Mouse (Mus musculus) mesoderm, embryonic 11.5 days (tissue): ENCODE measurements at regions not wholly inside any gene's neighbourhood (a gene's known extent, or its start where the extent isn't known, plus 50 kb on each side); places are given as distances from the start of the nearest gene placed in this dataset.

Source experiments
- DNase-seq: peaks from one replicate; pipeline ENCODE4 v3.0.0-alpha.2; 2012; ENCODE audit warnings: low read depth, low spot score

- DNase-seq: no peak
These were observed 309.6 kb upstream of the Isl1 start for GRCm38 (mm10) chr13:116619105-116619504.

- no peak for DNase-seq
These were observed 286.9 kb upstream of the Isl1 start for GRCm38 (mm10) chr13:116596346-116596745.

- DNase-seq: no peak
These were observed 286.0 kb upstream of the Isl1 start for GRCm38 (mm10) chr13:116595512-116595911.

- DNase-seq: no peak
These were observed 266.5 kb upstream of the Isl1 start for GRCm38 (mm10) chr13:116575958-116576335.

- DNase-seq: peak; percentile 68
These were observed 265.9 kb upstream of the Isl1 start for GRCm38 (mm10) chr13:116575274-116575957.

- peak; percentile 26 for DNase-seq
These were observed 245.6 kb upstream of the Isl1 start for GRCm38 (mm10) chr13:116555053-116555452.

- DNase-seq: no peak
These were observed 225.7 kb upstream of the Isl1 start for GRCm38 (mm10) chr13:116535211-116535610.

- DNase-seq: no peak
These were observed 223.7 kb upstream of the Isl1 start for GRCm38 (mm10) chr13:116533163-116533562.

GRCm38 (mm10) chr13:116528289-116528688, 218.8 kb upstream of the Isl1 start:
- no peak for DNase-seq

GRCm38 (mm10) chr13:116527037-116527436, 217.5 kb upstream of the Isl1 start:
- DNase-seq: no peak

- DNase-seq: no peak
These were observed 214.3 kb upstream of the Isl1 start for GRCm38 (mm10) chr13:116523713-116524303.

- DNase-seq: peak; percentile 48
These were observed 205.3 kb upstream of the Isl1 start for GRCm38 (mm10) chr13:116514640-116515311.

GRCm38 (mm10) chr13:116514256-116514639, 204.8 kb upstream of the Isl1 start:
- DNase-seq: no peak

GRCm38 (mm10) chr13:116512398-116512797, 202.9 kb upstream of the Isl1 start:
- DNase-seq: no peak

- no peak for DNase-seq
These were observed 198.8 kb upstream of the Isl1 start for GRCm38 (mm10) chr13:116508213-116508811.

GRCm38 (mm10) chr13:116497659-116498414, 188.3 kb upstream of the Isl1 start:
- peak; percentile 52 for DNase-seq

GRCm38 (mm10) chr13:116495641-116496040, 186.2 kb upstream of the Isl1 start:
- DNase-seq: peak; percentile 54

- peak; percentile 66 for DNase-seq
These were observed 179.9 kb upstream of the Isl1 start for GRCm38 (mm10) chr13:116489420-116489819.

- DNase-seq: no peak
These were observed 165.1 kb upstream of the Isl1 start for GRCm38 (mm10) chr13:116474611-116475010.

- no peak for DNase-seq
These were observed 152.3 kb upstream of the Isl1 start for GRCm38 (mm10) chr13:116461757-116462156.

GRCm38 (mm10) chr13:116443165-116443955, 133.9 kb upstream of the Isl1 start:
- peak; percentile 27 for DNase-seq
